Mouse (Mus musculus) hindbrain, embryonic 11.5 days (tissue): ENCODE results near the gene Snx18. TPM values are rescaled to one million over a fixed set of nuclear protein-coding genes. Genes with fewer than 3 reads are reported as not detected.

Experiments used
- ATAC-seq: fragments of 200-750 bp; cut with Nextera tagmentation; 2 replicates; pipeline ENCODE4 v1.8.0; 2017; ENCODE audit warnings: mild to moderate bottlenecking, moderate TSS enrichment, moderate library complexity; ENCODE audit not compliant: low FRiP score
- DNase-seq: peaks from one replicate; pipeline ENCODE4 v3.0.0-alpha.2; 2015; ENCODE audit warnings: low spot score
- H3K27ac ChIP-seq: fragments of 300-500 bp; sonication (generic); 2 replicates; pipeline ENCODE4 v1.5.1; 2014; ENCODE audit warnings: mild to moderate bottlenecking, low read depth, low read length
- H3K27me3 ChIP-seq: fragments of 300-500 bp; sonication (generic); 2 replicates; pipeline ENCODE4 v1.6.1; 2014; ENCODE audit warnings: mild to moderate bottlenecking, low read length, moderate library complexity, mixed read lengths; ENCODE audit not compliant: control insufficient read depth, insufficient read depth
- H3K36me3 ChIP-seq: fragments of 300-500 bp; sonication (generic); 2 replicates; pipeline ENCODE4 v1.6.1; 2014; ENCODE audit warnings: mild to moderate bottlenecking, low read length, moderate library complexity, mixed read lengths; ENCODE audit not compliant: control insufficient read depth, insufficient read depth
- H3K4me1 ChIP-seq: fragments of 300-500 bp; sonication (generic); replicated peaks from 2 replicates; pipeline ENCODE4 v1.6.1; 2014; ENCODE audit warnings: low read length, mixed read lengths; ENCODE audit not compliant: control insufficient read depth, insufficient read depth
- H3K4me2 ChIP-seq: fragments of 300-500 bp; sonication (generic); replicated peaks from 2 replicates; pipeline ENCODE4 v1.6.1; 2014; ENCODE audit warnings: mild to moderate bottlenecking, low read depth, low read length
- H3K4me3 ChIP-seq: fragments of 300-500 bp; sonication (generic); 2 replicates; pipeline ENCODE4 v1.5.1; 2014; ENCODE audit warnings: low read depth, low read length
- H3K9ac ChIP-seq: fragments of 300-500 bp; sonication (generic); 2 replicates; pipeline ENCODE4 v1.6.1; 2014; ENCODE audit warnings: low read depth, low read length
- H3K9me3 ChIP-seq: fragments of 300-500 bp; sonication (generic); 2 replicates; pipeline ENCODE4 v1.6.1; 2016; ENCODE audit warnings: low read length; ENCODE audit not compliant: control insufficient read depth
- WGBS: fragments of 180-500 bp; shearing (Covaris S2); extraction: QIAGEN DNeasy Blood & Tissue Kit; methylation state at CpG from one replicate; pipeline ENCODE4 v1.1.7; 2014; 5-methylcytosine and 5-hydroxymethylcytosine counted together
- polyA plus RNA-seq: library from polyadenylated mRNA; unstranded; fragments of >200 nt; fragmentation: Nextera tagmentation; extraction: Ambion mirVana; gene quantifications from 2 replicates; pipeline ENCODE4 v1.2.1, GENCODE M21; 2014

The Snx18 gene
- polyA plus RNA-seq, 1 experiment from 2014 or later, result 22.0 TPM

- Histone ChIP-seq H3K9me3 (no peaks in the 10 kb centered on the region), H3K27me3 (no peaks in the 10 kb centered on the region), H3K4me2 (no peak overlapping the region), H3K9ac (no peak overlapping the region), H3K4me3 (no peak overlapping the region), H3K36me3 (no peaks in the 10 kb centered on the region), H3K4me1 (no peaks in the 10 kb centered on the region), H3K27ac (no peak overlapping the region)
- WGBS, result 79% methylated on average over 6 of the region's 6 CpGs
- DNase-seq (no peak), ATAC-seq (no peak)
Measured at GRCm38 (mm10) chr13:113604321-113604720, 14.0 kb downstream of the Snx18 start.

- Histone ChIP-seq H3K36me3 (no peaks in the 10 kb centered on the region), H3K4me3 (no peak overlapping the region), H3K27ac (no peak overlapping the region), H3K9ac (no peak overlapping the region), H3K4me2 (no peak overlapping the region), H3K27me3 (no peaks in the 10 kb centered on the region), H3K4me1 (no peaks in the 10 kb centered on the region), H3K9me3 (no peaks in the 10 kb centered on the region)
- WGBS, result 87% methylated on average over 17 of the region's 17 CpGs
- DNase-seq (no peak), ATAC-seq (no peak)
Measured at GRCm38 (mm10) chr13:113602882-113603342, 15.5 kb downstream of the Snx18 start.

- no peak for ATAC-seq
- Histone ChIP-seq H3K4me2 (no peak overlapping the region), H3K4me1 (no peaks in the 10 kb centered on the region), H3K4me3 (no peak overlapping the region), H3K36me3 (no peaks in the 10 kb centered on the region), H3K9me3 (no peaks in the 10 kb centered on the region), H3K9ac (no peak overlapping the region), H3K27ac (no peak overlapping the region), H3K27me3 (no peaks in the 10 kb centered on the region)
- WGBS, result 92% methylated on average over 12 of the region's 12 CpGs
- DNase-seq, result no peak
Measured at GRCm38 (mm10) chr13:113601831-113602604, 16.3 kb downstream of the Snx18 start.

- DNase-seq (no peak), ATAC-seq (no peak)
- WGBS, result 87% methylated on average over 18 of the region's 18 CpGs
- H3K27ac ChIP-seq, result no peak overlapping the region
- H3K4me1 ChIP-seq, result no peaks in the 10 kb centered on the region
- no peaks in the 10 kb centered on the region for H3K27me3 ChIP-seq
- no peaks in the 10 kb centered on the region for H3K36me3 ChIP-seq
- H3K4me3 ChIP-seq, result no peak overlapping the region
- H3K9ac ChIP-seq, result no peak overlapping the region
- no peak overlapping the region for H3K4me2 ChIP-seq
- H3K9me3 ChIP-seq, result no peaks in the 10 kb centered on the region
Measured at GRCm38 (mm10) chr13:113600531-113601463, 17.6 kb downstream of the Snx18 start.

- Histone ChIP-seq H3K9ac (no peak overlapping the region), H3K9me3 (no peaks in the 10 kb centered on the region), H3K27me3 (no peaks in the 10 kb centered on the region), H3K36me3 (no peaks in the 10 kb centered on the region), H3K4me3 (no peak overlapping the region), H3K4me2 (no peak overlapping the region), H3K4me1 (no peaks in the 10 kb centered on the region), H3K27ac (no peak overlapping the region)
- WGBS, result 89% methylated on average over 22 of the region's 22 CpGs
- ATAC-seq (no peak), DNase-seq (no peak)
Measured at GRCm38 (mm10) chr13:113599701-113600530, 18.4 kb downstream of the Snx18 start.

- Histone ChIP-seq H3K4me3 (no peak overlapping the region), H3K9ac (no peak overlapping the region), H3K9me3 (no peaks in the 10 kb centered on the region), H3K4me1 (no peaks in the 10 kb centered on the region), H3K4me2 (no peak overlapping the region), H3K27me3 (no peaks in the 10 kb centered on the region), H3K36me3 (no peaks in the 10 kb centered on the region), H3K27ac (no peak overlapping the region)
- ATAC-seq, result no peak
- 84% methylated on average over 10 of the region's 10 CpGs for WGBS
- no peak for DNase-seq
Measured at GRCm38 (mm10) chr13:113597616-113598015, 20.7 kb downstream of the Snx18 start.

GRCm38 (mm10) chr13:113596821-113597541 is 21.4 kb downstream of the Snx18 start:
- Histone ChIP-seq H3K9ac (no peak overlapping the region), H3K4me2 (no peak overlapping the region), H3K27me3 (no peaks in the 10 kb centered on the region), H3K36me3 (no peaks in the 10 kb centered on the region), H3K9me3 (no peaks in the 10 kb centered on the region), H3K4me3 (no peak overlapping the region), H3K27ac (no peak overlapping the region), H3K4me1 (no peaks in the 10 kb centered on the region)
- no peak for DNase-seq
- ATAC-seq, result no peak
- WGBS, result 80% methylated on average over 13 of the region's 13 CpGs

GRCm38 (mm10) chr13:113595987-113596386 is 22.4 kb downstream of the Snx18 start:
- Histone ChIP-seq H3K9ac (no peak overlapping the region), H3K9me3 (no peaks in the 10 kb centered on the region), H3K36me3 (no peaks in the 10 kb centered on the region), H3K27ac (no peak overlapping the region), H3K4me3 (no peak overlapping the region), H3K4me1 (no peaks in the 10 kb centered on the region), H3K4me2 (no peak overlapping the region), H3K27me3 (no peaks in the 10 kb centered on the region)
- DNase-seq (no peak), ATAC-seq (no peak)
- WGBS, result 77% methylated on average over 8 of the region's 8 CpGs
